Mouse (Mus musculus) brain, adult 2 months (tissue): Measurements from ENCODE around the gene Ndnf.

Experiments used
- DNase-seq: peaks from one replicate; pipeline ENCODE4 v3.0.0; 2011; ENCODE audit warnings: low read depth, low spot score

The Ndnf gene

DNA sequence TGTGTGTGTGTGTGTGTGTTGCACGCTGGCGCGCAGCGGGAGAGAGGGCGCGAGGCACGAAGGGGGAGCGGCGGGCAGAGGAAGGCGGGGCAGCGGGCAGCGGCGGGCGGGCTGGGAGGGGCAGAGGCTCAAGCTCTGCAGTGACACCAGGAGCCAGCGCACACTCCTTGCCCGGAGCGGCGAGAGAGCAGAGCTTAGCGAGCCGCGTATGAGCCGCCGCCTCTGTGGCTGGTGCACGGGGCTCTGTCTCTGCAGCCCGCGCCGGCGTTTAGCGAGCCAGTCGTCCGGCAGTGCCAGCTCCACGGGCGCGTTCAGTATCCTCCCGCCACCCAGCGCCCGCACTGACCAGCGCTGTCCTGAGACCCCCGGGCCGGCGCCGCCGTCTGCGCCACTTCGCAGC lies at the start of gene Ndnf:
Gene Ndnf, plus strand, starts transcription at position 140 of the 400 bp plus-strand sequence.
- DNase-seq, result peak; percentile 68

DNA sequence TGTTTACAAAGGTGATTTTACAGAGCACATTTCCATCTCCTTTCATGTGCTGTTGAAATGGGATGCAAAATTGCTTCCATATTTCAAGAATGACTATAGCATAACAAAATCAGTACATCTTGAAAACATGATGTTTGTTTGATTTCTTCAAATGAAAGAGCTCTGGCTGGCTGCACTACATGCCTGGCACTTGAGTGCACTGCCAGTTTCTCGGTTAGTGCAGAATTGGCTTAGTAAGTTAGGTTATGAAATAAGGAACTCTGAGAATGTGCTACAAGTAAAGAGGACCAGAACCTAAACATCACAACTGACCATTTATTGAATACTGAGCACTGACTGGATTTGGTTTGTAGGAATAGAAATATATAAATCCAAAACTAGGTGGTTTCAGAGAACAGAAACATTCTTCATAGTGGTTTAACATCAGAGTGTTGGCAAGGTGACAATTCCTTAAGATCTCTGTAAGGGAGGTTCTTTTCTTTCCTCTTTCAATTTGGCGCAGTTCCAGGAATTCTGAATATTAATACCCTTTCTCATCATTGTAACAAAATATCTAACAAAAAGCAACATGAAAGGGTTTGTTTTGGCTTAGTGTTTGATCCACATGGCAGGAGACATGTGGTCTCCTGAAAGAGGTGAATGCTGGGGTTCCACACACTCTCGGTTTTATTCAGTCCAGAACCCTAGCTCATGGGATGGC lies 48.2 kb upstream of the Ndnf start:
- no peak for DNase-seq

DNA sequence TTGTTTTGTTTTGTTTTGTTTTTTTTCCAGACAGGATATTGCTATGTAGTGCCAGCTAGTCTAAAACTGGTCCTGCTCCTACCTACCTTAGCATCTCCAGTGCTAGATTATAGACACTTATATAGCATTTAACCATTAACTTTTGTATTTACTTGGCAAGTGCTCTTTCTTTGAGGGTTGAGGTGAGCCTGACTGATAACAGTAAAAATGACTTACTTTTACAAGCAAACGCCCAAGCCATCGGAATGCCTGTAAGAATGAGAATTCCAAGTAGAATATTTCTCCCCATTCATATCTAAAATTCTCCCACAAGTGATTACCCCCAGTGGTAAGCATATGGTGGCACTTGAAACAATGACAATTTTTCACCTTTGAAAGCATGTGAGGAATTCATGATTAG lies 40.8 kb upstream of the Ndnf start:
- no peak for DNase-seq

DNA sequence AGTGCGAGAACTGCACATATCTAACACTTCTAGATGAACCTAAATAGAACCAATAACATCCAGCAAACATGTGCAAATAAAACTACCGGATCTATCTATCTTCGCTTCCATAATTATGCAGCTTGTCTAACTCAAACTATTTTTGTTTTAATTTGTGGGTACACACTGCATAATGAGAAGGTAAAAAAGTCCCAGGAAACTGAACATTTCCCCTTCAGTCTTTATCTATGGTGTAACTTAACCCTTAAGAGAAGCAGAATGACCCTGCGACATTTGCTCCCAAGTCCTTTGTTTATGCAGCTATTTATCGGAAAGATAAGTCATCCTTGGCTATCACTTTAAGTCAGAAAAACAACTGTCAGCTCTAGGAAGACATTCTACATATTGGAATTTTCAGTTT lies 39.2 kb upstream of the Ndnf start:
- peak; percentile 12 for DNase-seq

DNA sequence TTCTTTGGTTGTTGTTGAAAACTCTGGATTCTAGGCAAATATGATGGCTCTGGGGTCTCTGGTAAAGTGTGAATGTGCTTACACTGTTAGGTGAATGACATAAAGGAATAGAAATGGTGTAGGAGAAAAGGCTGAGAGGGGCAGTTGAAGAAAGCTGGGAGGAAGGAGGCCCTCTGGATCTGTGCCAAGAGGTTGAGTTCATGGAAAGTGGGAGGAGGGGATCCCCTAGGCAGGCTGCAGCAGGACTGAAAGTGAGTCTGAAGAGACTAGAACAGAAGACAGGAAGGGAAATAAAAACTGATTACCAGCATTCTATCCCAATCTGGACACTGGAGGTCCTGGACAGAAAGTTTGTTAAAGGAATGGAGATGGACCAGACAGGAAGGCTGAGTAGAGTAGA lies 29.0 kb upstream of the Ndnf start:
- no peak for DNase-seq

DNA sequence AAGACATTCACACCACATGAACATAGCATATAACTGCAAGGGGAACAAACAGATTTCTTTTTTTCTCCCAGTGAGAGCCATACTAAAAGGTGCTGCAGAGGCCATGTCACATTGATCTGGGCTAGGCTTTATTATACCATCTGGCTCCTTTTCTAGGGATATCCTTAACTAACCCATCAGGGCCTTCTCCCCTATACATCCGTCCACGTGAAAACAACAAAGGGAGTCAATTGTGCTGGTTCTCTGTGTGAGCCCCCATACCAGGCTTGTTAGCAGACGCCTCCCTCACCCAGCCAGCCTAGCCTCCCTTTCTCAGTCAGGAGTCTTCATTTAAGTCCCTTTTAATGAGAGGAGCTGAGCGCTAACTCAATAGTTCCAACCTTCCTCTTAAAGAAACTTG lies 27.3 kb upstream of the Ndnf start:
- DNase-seq, result no peak

DNA sequence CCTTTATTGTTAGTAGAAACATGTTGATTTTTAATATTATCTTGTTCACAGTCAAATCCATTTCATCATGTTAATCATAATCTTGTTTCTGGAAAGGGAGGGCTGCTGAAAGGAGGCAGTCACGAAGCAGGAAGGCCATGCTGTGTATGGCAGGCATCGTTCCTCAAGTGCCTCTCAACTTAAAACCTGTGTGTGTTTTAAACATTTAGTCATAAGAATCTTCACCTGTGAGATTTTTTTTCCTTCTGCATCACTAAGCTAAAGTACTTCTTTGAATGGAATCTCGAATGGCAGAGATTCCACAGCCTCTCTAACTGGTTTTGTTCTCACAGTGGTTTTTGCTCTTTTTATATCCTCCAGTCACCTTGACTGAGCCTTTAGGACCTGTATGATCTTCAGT lies 25.0 kb upstream of the Ndnf start:
- DNase-seq, result no peak

DNA sequence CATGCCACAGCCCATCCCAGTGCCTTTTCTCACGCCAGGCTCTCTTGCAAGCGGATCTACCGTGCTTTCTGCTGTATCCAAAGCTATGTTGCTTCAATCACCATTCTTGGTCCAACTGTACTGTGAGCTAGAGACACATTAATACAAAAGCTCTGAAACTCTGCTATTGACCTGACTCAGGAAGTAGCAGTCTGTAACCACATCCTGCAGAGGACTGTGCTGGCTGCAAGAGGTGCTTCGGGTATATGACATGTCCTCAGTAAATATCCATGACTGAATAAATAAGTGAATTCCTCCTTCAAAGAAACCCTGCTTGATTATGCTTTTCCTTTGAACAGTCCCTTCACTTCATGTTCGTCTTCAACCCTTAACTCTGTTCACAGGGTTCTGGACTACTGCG lies 23.7 kb upstream of the Ndnf start:
- no peak for DNase-seq

DNA sequence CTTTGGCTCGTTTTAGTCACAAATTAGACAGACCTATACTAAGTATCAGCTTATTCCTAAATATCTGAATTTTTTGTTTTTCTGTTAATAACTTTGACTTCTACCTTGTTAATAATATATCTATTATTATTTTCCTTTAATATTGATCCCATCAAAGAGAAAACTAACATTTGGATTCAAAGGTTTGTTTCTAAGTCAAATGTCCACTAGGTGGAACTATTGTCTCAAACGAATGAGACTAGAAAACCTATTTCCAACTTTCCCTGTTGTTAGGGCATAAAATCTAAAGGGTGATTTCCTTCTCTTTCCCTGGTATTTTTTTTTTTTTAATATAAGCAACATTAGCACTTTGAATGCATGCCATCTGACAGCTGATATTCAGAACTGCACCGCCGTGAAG lies 20.0 kb upstream of the Ndnf start:
- DNase-seq, result peak; percentile 49

DNA sequence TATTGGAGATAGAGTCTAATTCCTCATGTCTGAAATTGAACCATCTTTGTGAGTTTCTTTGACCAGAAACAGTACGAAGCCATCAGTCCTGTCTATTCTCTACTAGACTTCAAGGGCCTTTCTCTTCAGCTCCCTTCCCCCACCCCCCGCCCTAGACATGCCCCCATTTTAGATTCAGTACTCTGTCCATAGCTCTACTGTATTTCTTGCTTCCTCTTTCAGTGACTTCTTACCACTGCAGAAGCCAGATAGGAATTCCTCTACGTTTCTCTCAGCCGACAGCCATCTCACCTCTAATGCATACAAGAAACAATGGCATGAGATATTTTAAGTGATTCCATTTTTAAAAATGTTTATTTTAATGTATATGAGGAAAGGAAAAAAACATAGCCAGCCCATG lies 10.1 kb upstream of the Ndnf start:
- DNase-seq, result no peak

DNA sequence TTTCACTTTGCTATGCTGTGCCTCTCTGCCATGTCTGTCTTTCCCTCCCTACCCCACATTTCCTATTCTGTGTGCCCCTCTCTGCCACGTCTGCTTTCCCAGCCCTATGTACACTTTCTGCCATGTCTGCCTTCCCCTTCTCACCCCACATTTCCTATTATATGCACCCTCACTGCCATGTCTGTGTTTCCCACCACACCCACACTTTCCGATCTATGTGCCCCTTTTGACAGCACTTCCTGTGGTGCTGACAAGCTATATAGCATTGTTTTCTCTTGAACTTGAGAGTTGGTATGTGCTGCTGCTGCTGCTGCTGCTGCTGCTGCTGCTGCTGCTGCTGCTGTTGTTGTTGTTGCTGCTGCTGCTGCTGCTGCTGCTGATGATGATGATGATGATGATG lies 9.3 kb upstream of the Ndnf start:
- DNase-seq, result no peak

DNA sequence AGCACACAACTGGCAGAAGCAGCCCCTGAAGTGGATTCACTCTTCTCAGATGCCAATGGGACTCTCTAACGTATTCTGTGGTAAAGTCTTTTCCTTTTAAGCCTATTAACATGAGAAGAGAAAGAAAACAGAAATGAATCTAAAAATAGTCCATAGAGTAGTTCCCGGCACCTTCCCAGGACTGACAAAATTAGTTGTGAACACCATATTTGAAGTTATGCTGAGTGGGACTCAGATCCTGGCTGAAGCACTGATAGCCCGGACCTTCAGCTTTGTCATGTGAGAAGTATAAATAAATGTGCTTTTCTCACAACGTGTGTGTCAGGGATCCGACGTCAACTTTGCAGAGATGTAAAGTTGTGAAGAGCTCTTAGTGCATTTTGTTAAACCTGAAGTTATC lies 7.4 kb upstream of the Ndnf start:
- DNase-seq, result no peak

DNA sequence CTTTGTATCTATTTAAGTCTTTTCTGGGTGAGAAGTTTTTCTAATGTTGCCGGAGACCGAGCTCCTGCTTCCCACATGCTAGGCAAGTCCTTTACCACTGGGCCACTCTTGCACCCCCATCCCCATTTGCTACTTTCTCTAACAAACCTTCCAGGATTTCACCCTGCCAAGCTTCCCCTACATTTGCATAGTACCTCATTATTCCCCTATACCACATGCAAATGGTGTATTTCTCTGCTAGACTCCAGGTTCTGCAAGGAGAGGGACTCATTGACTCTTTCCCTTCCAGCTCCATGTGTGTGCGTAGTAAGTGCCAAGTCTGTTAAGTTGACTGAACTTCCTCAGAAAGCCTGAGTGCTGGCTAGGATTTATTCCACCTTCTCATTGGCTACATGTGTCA lies 5.1 kb upstream of the Ndnf start:
- no peak for DNase-seq

DNA sequence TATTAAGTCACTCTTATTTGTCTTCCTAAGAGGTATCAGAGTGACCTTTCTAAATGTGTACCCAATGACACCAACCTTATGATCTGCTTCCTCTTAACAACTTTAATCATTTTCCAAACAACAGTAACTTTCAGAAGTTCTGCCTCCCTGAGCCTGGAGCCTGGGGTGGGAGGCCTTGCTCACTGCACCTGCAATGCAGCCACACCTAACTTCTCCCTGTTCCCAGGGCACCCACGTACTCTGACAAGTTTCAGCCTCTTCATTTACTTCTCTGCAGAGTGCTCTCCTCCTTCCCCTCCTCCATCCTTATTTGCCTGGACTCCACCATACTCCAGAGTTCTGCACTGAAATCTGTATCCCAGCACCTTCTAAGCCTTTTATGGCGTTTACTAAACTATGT lies 1.4 kb upstream of the Ndnf start:
- peak; percentile 5 for DNase-seq

DNA sequence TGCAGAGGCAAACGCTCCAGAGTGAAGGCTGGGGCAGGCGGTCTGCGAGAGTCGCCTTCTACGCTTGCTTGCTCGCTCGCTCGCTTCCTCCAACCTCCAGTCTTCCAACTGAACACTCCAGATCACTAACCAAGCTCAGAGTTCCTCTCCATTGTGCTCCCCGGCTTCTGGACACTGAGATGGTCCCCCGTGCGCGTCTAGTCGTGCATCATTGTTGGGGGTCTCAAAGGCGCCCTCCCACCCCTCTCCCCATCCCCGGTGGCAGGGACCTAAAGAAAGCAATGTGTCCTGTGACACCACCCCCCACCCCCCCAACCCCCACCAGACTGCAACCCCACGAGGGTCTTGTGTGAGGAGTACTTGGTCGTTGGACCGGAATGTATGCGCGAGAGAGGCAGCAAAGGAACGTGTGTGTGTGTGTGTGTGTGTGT lies 394 bp upstream of the Ndnf start:
- peak; percentile 9 for DNase-seq

DNA sequence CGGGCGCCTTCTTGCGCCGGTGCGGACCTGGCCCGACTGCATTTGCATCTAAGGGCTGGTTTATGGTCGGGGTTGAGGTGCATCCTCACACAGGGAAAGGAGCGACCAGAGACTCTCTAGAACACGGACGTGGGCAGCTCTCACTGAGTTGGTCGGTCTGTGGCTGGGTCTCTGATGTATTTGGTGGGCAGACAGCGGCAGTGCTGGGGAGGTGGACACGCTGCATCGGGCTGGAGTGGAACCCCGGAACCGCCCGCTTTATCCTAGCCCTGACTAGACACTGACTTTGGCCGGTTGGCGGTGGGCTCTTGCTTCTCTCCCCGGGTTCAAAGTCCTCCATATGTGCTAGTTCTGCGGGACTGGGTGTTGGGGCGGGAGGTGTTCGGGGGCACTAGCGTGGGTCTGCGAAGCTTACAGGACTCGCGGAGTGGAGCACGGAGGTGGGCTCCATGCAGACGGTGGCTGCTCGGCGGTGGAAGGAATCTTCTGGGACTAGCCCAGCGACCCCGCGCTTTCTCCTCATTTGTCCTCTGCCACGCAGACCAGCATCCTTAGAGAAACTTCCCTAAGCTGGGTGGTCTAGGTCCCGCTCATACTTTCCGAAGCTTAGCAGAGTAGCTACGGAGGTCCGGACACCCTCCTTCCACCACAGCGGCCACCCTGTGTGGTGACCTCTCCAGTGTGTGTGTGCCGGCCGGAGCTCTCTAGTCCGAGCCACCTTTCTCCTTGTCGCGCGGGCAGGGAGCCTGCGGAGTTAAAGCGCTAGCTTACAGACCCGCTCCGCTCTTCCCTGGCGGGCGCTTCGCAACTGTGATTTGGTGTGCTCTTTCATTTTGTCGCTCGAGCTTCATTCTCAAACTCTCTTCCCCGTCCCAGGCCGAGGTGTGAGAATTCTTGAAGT lies 991 bp downstream of the Ndnf start:
- DNase-seq, result peak; percentile 17

DNA sequence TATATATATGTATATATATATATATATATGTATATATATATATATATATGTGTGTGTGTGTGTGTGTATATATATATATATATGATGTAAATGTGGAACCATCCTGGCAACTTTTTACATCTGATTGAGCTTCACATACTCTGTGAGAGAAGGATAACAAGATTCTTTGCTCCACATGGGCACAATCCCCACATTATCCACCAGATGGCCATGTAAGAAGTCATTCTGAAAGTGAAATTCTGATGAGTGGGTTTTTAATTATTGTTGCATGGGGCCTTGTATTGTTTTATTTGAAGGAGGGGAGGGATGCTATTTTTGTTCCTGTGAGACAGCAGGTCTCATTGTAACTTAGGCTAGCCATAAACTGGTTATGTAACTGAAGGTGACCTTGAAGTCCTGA lies 22.5 kb downstream of the Ndnf start:
- DNase-seq, result peak; percentile 43

DNA sequence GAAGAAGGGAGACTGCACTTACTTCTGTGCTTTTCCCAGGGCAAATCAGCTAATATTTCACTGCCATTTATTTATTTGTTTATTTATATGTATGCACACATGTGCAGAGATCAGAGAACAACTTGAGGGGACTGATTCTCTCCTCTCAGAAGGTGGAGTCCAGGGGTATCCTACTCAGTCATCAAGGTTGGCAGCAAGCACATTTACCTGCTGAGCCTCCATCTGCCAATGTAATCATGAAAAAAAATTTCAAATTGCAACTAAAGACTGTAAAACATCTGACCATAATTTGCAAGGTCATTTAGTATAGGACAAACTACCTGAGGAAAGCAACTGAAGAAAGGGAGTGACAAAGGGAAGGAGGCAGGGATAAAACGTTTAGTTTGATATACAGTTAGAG lies 49.3 kb downstream of the Ndnf start:
- no peak for DNase-seq

DNA sequence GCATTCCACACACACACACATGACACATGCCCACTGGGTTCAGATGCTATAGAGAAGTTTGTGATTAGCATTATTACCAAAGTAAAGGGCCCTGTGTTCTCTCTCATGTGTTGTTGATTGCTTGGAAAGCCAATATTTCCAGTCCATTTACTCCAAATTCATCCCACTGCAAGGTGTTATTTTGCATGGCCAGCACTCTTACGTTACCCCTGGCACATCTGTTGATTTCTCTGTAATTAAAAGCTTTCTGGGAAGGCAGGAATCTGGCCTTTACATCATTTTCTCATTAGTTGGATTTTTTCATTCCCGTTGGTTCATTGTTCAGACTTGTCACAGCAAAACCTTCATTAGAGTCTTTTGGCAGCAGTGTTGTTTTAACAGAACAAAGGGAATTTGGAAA lies 54.3 kb downstream of the Ndnf start:
- peak; percentile 3 for DNase-seq

DNA sequence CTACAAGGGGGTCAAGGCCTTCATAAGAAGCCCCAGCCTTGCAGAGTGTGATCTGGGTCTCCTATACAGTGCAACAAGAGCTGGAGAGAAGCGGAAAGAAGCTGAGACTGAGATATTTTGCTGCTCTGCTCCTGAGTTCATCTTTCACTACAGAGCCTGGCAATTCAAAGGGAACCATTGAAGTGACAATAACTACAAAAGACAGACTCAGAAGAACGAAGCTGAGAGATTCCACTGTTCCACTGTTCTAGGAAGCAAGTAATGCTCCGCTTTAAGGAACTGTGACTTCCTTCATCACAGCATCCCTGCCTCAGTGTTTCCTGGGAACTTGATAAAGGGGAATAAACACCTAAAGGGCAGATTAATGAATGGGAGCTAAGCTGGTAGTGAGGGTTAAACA lies 56.9 kb downstream of the Ndnf start:
- DNase-seq, result no peak

DNA sequence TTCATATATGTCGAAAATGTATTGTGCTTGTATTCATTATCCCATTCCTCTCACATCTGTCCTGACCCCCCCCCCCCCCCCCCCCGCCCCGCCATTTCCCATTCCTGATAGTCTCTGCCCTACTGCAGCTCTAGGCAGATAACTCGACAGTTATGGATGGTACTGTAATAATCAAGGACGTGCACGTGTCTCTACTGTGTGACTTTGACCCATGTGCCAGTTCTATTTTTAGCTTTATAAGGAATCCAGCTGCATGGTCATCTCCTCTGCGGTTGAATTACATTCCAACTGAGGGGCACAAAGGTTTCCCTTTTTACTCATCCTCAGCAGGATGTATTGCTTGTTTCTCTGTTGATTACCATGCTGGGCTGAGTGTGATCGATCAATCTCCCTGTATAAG lies 68.1 kb downstream of the Ndnf start:
- DNase-seq, result no peak

DNA sequence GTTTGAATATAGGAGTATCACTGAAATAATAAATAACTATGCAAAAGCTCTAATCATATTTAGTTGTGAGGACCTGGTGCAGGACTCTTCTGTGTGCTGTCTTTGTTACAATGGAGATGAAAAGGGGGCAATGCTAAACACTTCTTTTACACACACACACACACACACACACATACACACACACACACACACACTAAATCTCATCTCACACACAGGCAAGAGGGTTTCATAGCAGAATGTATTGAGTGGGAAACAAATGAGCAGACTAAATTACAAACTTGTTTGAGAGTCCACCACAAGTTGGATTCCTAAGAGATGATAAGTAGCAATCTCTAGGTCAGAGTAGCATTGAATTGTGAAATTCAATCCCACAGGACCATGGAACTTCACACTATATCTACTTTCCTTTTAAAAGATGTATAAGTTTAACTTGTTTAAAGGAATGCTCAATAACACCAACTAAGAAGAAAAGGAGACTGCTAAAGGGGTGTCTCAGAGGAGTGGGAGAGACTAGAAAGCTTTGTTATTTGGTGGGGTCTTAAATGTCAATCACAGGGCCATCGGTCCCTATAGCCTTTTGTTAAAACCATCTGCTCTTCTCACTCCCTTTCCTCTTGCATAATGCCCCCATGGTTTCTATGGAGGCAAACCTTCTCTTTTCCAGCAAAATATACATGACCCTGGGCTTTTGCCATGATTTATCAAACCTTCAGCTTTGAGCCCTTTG lies 71.9 kb downstream of the Ndnf start:
- DNase-seq, result no peak

DNA sequence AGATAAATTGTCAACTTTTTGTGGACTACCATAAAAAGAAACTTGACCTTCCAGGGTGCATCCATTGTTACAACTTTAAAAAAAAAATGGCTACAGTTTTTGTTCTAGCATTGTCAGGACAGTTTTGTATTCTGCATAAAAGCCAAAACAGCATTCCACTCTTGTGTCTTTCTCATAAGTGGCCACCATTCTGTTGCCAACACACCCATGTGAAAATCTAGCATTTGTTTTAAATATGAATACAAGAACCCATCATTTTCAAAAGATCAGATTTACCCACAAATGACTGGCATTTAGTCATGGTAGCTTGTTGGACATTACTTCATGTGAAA lies 72.4 kb downstream of the Ndnf start:
- no peak for DNase-seq
